Mouse (Mus musculus): Measurements from ENCODE around the gene Fxyd2. TPM values are rescaled to one million over a fixed set of nuclear protein-coding genes. Genes with fewer than 3 reads are reported as not detected.
A peak's percentile ranks its signal among the peaks of the same experiment; 100 is the strongest.

The Fxyd2 gene
- total and polyA plus RNA-seq, 3 experiments, result 0.38 TPM; not detected in 2

DNA sequence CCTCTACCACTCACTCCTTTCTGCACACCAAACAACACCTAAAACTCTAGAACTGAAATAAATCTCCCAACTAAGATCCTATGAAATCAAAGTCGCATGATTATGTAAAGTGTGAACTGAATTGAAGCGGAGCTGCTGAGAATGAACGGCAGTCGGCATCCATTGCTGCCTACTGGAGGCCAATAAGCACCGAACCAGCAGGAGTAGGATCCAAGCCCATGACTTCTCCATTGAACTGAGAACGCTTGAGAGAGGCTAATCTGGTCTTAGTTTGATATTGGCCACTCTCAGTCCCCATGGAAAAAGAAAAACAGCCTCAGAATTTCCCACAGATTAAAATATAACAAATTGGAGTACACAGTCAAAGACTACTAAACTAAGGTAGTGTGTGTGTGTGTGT, 15.6 kb upstream of the Fxyd2 start:
- ATAC-seq (ENCODE audit: extremely low read depth, insufficient number of reproducible peaks, low FRiP score, poor library complexity, severe bottlenecking), result no peak
- no peaks in the 10 kb centered on the region for H3K9me3 ChIP-seq (replicated peaks)

DNA sequence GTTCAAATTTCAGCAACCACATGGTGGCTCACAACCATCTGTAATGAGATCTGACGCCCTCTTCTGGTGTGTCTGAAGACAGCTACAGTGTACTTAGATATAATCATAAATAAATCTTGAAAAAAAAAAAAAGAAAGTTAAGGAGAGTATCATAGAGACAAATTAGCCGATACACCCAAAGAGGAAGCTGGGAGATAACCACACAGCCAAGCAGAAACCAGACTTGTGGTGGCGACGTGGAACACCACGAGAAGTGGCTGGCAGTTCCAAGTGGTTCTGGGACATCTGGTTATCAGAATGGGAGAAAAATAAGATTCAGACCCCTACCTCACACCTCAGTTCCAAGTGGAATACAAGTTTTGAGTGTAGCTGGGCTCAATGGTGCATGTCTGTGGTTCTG, 12.8 kb upstream of the Fxyd2 start:
- H3K27me3 ChIP-seq (ENCODE audit: insufficient read depth, low read length), result no peaks in the 10 kb centered on the region
- no peaks in the 10 kb centered on the region for H3K9me3 ChIP-seq (replicated peaks)
- TF ChIP-seq CTCF (IDR thresholded peaks at IDR 0.05; ENCODE audit: low read depth, low read length), result no peak
- TF ChIP-seq TAL1 (conservative IDR thresholded peaks at IDR 0.05; ENCODE audit: low read depth, low read length), result no peak
- TF ChIP-seq GATA1 (IDR thresholded peaks at IDR 0.05; ENCODE audit: borderline replicate concordance, low read length), result no peak
- no peak for TF ChIP-seq GATA2 (IDR thresholded peaks at IDR 0.05; ENCODE audit: borderline replicate concordance, low read depth, low read length)
- no peak for TF ChIP-seq POLR2AphosphoS5 (IDR thresholded peaks at IDR 0.05; ENCODE audit: insufficient replicate concordance, low read depth, low read length)
- ATAC-seq (ENCODE audit: extremely low read depth, insufficient number of reproducible peaks, low FRiP score, poor library complexity, severe bottlenecking) (no peak), DNase-seq (ENCODE audit: low spot score) (no peak)
- H3K4me1 ChIP-seq (ENCODE audit: insufficient read depth, low read depth, low read length), result no peaks in the 10 kb centered on the region
- no peak overlapping the region for H3K4me3 ChIP-seq (ENCODE audit: low read depth, low read length)
- H3K36me3 ChIP-seq (replicated peaks), result no peaks in the 10 kb centered on the region

More for the DNA sequence above, 15.6 kb upstream of the Fxyd2 start:
- Histone ChIP-seq H3K4me1 (ENCODE audit: insufficient read depth, low read depth, low read length) (no peaks in the 10 kb centered on the region), H3K4me3 (ENCODE audit: low read depth, low read length) (no peak overlapping the region), H3K36me3 (replicated peaks) (no peaks in the 10 kb centered on the region), H3K27me3 (ENCODE audit: insufficient read depth, low read length) (no peaks in the 10 kb centered on the region)
- no peak for DNase-seq (ENCODE audit: low spot score)
- no peak for TF ChIP-seq CTCF (IDR thresholded peaks at IDR 0.05; ENCODE audit: low read depth, low read length)
- no peak for TF ChIP-seq POLR2AphosphoS5 (IDR thresholded peaks at IDR 0.05; ENCODE audit: insufficient replicate concordance, low read depth, low read length)
- no peak for TF ChIP-seq TAL1 (conservative IDR thresholded peaks at IDR 0.05; ENCODE audit: low read depth, low read length)
- no peak for TF ChIP-seq GATA2 (IDR thresholded peaks at IDR 0.05; ENCODE audit: borderline replicate concordance, low read depth, low read length)
- no peak for TF ChIP-seq GATA1 (IDR thresholded peaks at IDR 0.05; ENCODE audit: borderline replicate concordance, low read length)

DNA sequence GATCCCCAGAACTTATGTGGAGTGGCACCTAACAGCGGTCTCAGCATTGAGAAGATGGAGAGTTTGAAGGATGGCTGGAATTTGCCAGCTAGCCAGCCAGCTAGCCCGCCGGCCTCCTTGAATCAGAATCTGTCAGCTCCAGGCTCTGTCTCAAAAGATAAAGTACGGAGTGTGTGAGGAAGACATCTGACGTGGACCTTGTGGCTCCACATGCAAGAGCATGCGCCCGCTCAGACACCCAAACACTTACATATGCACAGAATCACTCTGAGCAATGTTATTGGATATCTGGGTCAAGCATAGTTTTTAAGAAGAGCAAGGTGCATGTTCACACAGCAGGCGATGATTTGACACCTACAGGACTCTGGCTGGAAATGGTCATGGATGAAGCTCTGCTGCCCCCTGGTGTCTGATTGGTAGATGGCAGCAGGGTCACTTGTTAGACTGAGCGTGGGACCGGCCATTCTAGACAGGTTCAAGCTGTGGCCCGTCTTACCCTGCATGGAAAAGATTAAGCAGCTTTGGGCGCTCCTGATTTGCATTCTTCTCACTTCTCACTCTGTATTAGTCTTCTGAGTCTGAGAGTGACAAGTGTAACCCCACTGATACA, 11.0 kb upstream of the Fxyd2 start:
- ATAC-seq (ENCODE audit: extremely low read depth, insufficient number of reproducible peaks, low FRiP score, poor library complexity, severe bottlenecking) (no peak), DNase-seq (ENCODE audit: low spot score) (peak; percentile 38)
- Histone ChIP-seq H3K27me3 (ENCODE audit: insufficient read depth, low read length) (no peaks in the 10 kb centered on the region), H3K4me3 (ENCODE audit: low read depth, low read length) (no peak overlapping the region), H3K4me1 (ENCODE audit: insufficient read depth, low read depth, low read length) (no peaks in the 10 kb centered on the region), H3K36me3 (replicated peaks) (no peaks in the 10 kb centered on the region), H3K9me3 (replicated peaks) (no peaks in the 10 kb centered on the region)
- TF ChIP-seq TAL1 (conservative IDR thresholded peaks at IDR 0.05; ENCODE audit: low read depth, low read length) (no peak), CTCF (IDR thresholded peaks at IDR 0.05; ENCODE audit: low read depth, low read length) (peak; percentile 82), GATA1 (IDR thresholded peaks at IDR 0.05; ENCODE audit: borderline replicate concordance, low read length) (no peak)

DNA sequence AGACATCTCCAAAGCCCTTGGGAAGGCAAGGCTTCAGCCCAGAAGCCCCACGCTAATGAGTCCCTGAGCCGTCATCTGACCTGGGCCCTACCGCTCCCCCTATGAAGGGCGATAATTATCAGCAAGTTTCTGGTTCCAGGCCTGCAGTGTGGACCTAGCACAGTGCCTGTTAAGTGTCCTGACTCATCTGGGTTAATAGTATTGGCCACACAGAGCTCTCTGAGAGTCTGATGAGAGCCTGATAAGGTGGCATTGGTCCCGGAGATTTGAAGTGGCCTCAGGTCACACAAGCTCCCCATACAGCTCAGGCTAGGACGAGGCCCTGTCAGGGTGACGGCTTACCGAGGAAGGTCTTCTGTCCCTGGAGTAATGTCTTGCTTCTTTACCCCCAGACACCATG, 9.9 kb upstream of the Fxyd2 start:
- TF ChIP-seq GATA1 (IDR thresholded peaks at IDR 0.05; ENCODE audit: borderline replicate concordance, low read length) (no peak), TAL1 (conservative IDR thresholded peaks at IDR 0.05; ENCODE audit: low read depth, low read length) (no peak), GATA2 (IDR thresholded peaks at IDR 0.05; ENCODE audit: borderline replicate concordance, low read depth, low read length) (no peak), CTCF (IDR thresholded peaks at IDR 0.05; ENCODE audit: low read depth, low read length) (no peak), POLR2AphosphoS5 (IDR thresholded peaks at IDR 0.05; ENCODE audit: insufficient replicate concordance, low read depth, low read length) (no peak)
- H3K4me3 ChIP-seq (ENCODE audit: low read depth, low read length), result no peak overlapping the region
- H3K36me3 ChIP-seq (replicated peaks), result no peaks in the 10 kb centered on the region
- ATAC-seq (ENCODE audit: extremely low read depth, insufficient number of reproducible peaks, low FRiP score, poor library complexity, severe bottlenecking), result no peak
- no peak for DNase-seq (ENCODE audit: low spot score)
- no peaks in the 10 kb centered on the region for H3K27me3 ChIP-seq (ENCODE audit: insufficient read depth, low read length)
- no peaks in the 10 kb centered on the region for H3K4me1 ChIP-seq (ENCODE audit: insufficient read depth, low read depth, low read length)
- H3K9me3 ChIP-seq (replicated peaks), result no peaks in the 10 kb centered on the region

DNA sequence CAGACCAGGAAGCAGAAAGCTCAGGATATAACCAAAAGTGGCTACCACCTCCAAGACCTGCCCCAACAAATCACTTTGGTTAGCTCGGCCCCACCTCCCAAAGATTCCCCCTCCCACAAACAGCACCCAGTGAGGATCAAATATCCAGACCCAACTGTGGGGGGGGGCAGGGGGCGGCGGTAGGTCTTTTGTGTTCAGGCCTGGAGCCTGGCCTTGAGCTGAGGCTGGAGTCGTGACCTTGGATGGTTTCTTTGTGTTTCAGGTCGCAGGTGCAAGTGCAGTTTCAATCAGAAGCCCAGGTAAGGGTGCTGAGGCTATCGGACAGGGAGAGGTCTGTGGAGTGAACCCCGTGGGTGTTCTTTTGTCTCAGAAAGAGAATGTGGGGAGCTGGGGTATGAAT, 8.2 kb upstream of the Fxyd2 start:
- H3K36me3 ChIP-seq (replicated peaks), result no peaks in the 10 kb centered on the region
- no peaks in the 10 kb centered on the region for H3K9me3 ChIP-seq (replicated peaks)
- no peaks in the 10 kb centered on the region for H3K27me3 ChIP-seq (ENCODE audit: insufficient read depth, low read length)
- H3K4me1 ChIP-seq (ENCODE audit: insufficient read depth, low read depth, low read length), result no peaks in the 10 kb centered on the region
- ATAC-seq (ENCODE audit: extremely low read depth, insufficient number of reproducible peaks, low FRiP score, poor library complexity, severe bottlenecking) (no peak), DNase-seq (ENCODE audit: low spot score) (no peak)
- TF ChIP-seq TAL1 (conservative IDR thresholded peaks at IDR 0.05; ENCODE audit: low read depth, low read length) (no peak), CTCF (IDR thresholded peaks at IDR 0.05; ENCODE audit: low read depth, low read length) (no peak), GATA2 (IDR thresholded peaks at IDR 0.05; ENCODE audit: borderline replicate concordance, low read depth, low read length) (no peak), GATA1 (IDR thresholded peaks at IDR 0.05; ENCODE audit: borderline replicate concordance, low read length) (no peak), POLR2AphosphoS5 (IDR thresholded peaks at IDR 0.05; ENCODE audit: insufficient replicate concordance, low read depth, low read length) (no peak)
- H3K4me3 ChIP-seq (ENCODE audit: low read depth, low read length), result no peak overlapping the region

DNA sequence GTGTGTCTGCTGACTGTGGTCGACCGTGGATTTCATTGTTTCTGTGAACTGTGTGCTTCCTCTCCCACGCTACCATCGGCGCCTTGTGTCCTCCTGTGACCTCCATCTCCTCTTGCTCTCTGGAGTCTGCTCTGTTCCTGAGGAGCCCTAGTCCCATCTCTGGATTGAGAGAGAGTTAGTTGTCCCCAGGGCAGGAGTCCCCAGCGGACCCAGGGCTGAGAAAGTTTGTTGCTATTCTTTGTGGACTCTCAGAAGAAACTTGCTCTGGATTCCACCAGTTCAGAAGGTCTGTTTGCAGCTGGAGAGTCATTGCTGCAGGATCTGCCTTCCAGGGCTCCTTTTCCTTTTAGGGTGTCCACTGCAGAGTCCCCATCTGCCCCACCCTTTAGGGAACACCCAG, 4.3 kb upstream of the Fxyd2 start:
- Histone ChIP-seq H3K36me3 (replicated peaks) (no peaks in the 10 kb centered on the region), H3K27me3 (ENCODE audit: insufficient read depth, low read length) (no peaks in the 10 kb centered on the region), H3K9me3 (replicated peaks) (no peaks in the 10 kb centered on the region), H3K4me3 (ENCODE audit: low read depth, low read length) (no peak overlapping the region), H3K4me1 (ENCODE audit: insufficient read depth, low read depth, low read length) (no peaks in the 10 kb centered on the region)
- DNase-seq (ENCODE audit: low spot score), result no peak
- TF ChIP-seq GATA1 (IDR thresholded peaks at IDR 0.05; ENCODE audit: borderline replicate concordance, low read length), result no peak
- TF ChIP-seq POLR2AphosphoS5 (IDR thresholded peaks at IDR 0.05; ENCODE audit: insufficient replicate concordance, low read depth, low read length), result no peak
- TF ChIP-seq CTCF (IDR thresholded peaks at IDR 0.05; ENCODE audit: low read depth, low read length), result no peak
- no peak for TF ChIP-seq GATA2 (IDR thresholded peaks at IDR 0.05; ENCODE audit: borderline replicate concordance, low read depth, low read length)
- no peak for TF ChIP-seq TAL1 (conservative IDR thresholded peaks at IDR 0.05; ENCODE audit: low read depth, low read length)
- no peak for ATAC-seq (ENCODE audit: extremely low read depth, insufficient number of reproducible peaks, low FRiP score, poor library complexity, severe bottlenecking)

Data from G1E (cell line).